Mouse (Mus musculus) gastrocnemius, adult 8-10 months (tissue): Measurements from ENCODE around the gene Bad. TPM values are rescaled to one million over a fixed set of nuclear protein-coding genes. Genes with fewer than 3 reads are reported as not detected.
A peak's percentile ranks its signal among the peaks of the same experiment; 100 is the strongest.
"Not testable (repeated sequence)": the region's sequence is repeated elsewhere in the genome, so short reads cannot be mapped to it uniquely, and the experiment has no call there.

Source experiments
- DNase-seq, 2 experiments: peaks; one replicate each; pipeline ENCODE4 v3.0.0; 2022; ENCODE audit warnings: low spot score in 2 of 2
- total RNA-seq, 4 experiments: library from RNA; stranded (reverse); gene quantifications; 2 replicates each; pipeline ENCODE4 v1.2.4; 2022

The Bad gene
- 10 to 100 TPM in 2 of 4 experiments, 1 to 10 TPM in 2; 8.2 to 11.8 (median 10.6) TPM for total RNA-seq

DNA sequence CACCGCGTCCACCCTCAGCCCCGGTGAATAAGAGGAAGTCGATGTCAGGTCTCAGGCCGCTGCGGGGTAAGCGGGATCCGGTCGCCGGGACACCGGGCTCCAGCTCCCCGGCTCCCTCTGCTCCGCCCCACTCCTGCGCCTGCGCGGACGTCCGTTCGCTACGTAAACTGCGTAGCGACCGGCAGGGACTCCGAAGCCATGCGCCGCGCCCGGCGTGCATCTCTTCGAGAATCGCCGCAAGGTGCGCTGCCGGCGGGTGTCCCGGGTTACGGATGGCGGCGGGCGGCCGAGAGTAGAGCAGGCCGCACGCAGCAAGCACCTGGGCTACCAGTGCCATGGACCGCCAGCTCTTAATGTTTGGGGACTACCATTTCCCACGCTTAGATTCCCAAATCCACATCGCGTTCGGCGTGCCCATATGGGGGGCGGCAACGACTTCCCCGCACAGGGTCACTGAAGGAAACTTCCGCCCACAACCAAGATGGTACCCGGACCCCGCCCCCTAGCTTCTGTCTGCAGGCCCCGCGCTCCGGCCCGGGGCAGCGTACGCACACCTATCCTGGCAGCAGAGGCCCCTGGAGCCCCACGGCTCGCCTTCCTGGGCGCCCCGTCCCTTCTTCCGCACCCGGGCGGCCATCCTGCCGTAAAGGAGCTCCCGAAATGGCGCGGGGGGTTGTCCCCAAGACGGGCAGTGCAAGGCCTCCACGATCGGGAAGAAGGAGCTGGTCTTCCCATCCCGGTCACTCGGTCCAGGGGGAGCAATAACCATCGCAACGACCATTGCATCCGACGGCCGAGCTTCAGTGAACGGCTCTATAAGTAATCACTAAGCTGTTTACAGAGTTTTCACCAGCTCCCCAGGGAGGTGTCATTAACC, at the start of gene Bad:
Gene Bad, plus strand, starts transcription at position 490 of the 877 bp plus-strand sequence.
- peak; percentile 86 to 88 for DNase-seq

DNA sequence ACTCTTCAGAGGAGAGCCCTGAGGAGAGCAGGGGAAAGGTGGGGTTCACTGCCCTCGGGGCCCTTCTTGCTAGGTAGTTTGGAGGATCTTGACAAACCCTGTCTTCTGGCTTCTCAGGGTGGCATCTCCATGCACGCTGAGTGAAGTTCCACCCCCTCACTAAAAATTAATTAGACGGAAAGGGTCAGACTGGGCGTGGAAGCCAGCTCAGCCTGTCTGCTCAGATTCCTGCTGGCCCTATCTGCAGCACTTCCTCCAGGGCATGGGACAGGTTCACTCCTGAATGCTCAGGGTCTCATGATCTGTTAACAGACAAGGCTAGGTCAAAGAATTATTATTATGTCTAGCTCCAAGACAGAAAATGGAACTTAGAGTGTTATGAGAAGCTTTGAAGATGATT, 49.1 kb upstream of the Bad start:
- no peak for DNase-seq

DNA sequence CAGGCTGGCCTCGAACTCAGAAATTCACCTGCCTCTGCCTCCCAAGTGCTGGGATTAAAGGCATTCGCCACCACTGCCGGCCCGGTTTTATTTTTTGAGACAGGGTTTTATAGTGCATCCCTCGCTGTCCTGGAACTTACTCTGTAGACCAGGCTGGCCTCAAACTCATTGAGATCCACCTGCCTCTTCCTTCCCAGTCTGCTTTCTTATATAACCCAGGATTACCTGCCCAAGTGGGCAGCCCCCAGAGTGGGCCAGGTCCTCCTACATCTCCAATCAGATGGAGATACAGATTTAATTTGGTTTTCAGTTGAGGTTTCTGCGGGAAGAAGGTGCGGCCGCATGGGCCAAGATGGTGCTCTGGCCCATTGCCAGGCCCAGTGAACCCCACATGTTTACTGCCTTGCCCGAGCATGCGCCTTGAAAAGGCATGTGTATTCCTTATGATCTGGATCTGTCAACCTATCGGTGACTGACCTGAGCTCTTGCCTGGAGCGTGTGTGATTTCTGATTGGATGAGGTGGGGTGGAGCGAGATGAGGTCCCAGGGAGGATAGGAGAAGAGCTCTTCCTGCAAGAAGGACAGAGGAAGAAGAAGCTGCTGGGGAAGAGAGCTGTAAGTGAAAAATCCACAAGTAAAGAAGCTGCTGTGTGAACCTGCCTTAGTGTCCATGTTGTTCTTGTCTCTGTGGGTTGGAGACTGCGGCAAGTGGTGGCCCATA, 47.8 kb upstream of the Bad start:
- no peak for DNase-seq

DNA sequence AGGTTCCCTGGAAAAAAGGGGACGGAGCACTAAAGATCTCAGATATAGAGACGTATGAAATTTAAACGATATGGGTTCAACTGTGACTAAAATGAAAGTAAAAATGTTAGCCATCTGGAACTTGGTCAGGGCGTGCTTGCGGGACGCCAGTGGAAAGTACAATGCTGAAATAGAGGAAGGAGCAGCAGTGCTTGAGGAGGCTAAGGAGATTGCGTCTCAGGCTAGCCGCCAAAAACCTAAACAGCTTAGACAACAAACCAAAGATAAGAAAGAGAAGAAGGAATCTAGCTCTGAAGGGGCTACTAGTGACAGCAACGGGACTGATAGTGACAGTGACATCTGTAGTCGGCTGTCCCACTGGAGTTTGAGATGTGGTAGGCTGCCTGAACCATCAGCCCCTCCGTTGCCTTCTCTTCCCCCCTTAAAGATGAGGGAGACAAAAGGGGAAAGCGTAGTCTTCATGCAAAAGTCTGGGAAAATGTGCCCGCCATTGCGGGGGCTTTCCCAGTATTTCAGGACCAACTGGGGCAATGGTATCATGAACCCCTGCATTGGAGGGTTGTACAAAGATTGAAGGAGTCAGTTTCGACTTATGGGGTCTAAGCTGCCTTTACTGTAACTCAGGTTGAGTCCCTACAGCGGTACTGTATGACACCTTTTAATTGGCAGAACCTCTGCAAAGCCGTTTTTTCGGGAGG, 45.9 kb upstream of the Bad start:
- not testable (repeated sequence) for DNase-seq

DNA sequence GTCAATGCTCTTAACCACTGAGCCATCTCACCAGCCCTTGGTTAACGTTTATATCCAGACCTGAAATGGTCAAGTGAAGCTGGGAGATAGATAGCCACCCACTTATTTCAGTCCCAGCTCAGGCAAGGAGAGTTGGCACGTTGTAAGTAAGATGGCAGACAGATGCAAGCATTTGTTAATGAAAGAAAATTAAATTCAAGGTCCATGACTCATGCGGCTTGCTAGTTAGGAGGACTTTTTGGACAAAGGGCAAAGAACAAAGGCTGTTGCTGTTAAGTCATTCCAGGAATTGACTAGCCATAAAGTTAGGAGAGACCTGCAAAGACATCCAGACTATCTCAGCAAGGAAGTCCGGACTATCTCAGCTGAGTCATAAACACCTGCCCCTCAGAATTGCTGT, 42.0 kb upstream of the Bad start:
- no peak for DNase-seq

DNA sequence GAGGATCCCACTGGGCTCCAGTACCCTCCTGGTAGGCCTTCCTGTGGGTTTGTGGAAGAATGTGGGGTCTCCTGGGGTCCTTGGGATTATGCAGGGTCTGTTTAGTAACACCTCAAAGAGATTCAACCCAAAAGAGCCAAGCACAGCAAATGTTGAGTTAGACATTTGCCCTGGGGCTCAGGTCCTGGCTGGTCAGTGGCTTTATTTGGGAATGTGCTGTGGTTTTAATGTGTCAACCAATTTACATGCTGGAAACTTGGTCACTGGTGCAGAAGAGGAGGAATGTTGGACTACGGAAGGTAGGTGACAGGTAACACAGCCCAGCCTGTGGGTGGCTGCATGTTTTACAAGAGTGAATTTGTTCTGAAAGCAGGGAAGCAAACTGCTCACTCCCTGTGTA, 38.6 kb upstream of the Bad start:
- DNase-seq, result no peak

DNA sequence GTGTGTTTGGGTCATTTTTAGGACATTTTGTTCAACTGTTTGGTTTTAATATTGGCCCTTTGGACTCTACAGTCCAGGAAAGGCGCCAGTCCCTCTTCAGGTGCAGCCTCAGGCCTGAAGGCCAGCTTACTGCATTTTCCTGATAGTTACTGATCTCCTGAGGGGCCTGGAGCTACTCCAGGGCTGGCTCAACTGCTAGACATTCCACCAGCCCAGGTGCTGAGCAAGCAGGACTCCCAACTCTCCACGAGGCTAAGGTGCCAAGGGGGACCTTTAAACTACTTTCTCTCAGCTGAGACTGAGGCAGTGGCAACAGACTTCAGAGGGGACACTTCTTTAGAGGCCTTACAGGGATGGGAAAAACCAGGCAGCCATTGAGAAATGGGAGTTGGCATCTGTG, 36.8 kb upstream of the Bad start:
- no peak for DNase-seq

DNA sequence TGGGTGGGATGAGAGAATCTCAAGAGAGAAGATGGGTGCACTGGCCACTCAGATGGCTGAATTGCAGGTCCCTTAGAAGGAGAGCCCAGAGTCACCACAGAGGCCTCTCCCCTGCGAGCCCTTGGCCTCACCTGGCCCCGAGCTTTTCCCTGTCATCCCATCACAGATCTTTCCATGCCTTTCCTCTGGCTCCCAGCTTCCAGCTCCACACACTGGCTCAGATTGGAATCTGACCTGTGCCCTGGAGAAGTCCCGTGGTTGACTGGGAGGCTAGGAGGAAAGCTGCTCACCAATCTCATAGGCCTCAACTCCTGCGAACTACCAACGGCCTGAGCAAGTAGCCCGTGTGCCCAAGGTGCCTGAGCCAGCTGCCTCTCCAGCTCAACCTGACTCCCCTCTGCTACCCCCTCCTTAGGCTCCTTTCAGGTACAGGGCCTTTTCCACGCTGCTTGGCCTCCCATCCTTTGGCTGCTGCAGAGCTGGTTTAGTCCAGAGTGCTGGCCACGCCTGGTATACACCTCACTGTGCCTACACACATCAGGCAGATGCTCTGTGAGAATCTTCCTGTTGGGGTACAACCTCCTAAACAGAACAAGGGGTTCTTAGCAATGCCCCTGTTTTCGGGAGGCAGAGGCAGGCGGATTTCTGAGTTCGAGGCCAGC, 36.0 kb upstream of the Bad start:
- no peak for DNase-seq

DNA sequence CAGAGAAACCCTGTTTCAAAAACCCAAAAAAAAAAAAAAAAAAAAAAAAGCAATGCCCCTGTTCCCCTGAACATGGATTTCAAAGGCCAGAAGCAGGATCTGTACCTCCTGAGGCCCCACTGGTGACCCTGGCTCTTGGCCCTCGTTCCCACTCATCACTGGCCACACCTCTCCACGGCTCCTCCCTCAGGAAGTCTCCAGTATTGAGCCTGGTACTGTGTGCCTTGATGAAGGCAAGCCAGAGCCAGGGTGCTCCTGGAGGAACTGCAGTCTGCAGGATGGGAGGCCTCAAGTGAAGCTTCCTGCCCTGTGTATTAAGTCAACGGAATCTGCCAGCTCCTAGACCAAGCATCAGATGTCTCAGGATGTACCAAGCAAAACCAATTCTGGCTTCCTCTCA, 35.5 kb upstream of the Bad start:
- DNase-seq, result no peak

DNA sequence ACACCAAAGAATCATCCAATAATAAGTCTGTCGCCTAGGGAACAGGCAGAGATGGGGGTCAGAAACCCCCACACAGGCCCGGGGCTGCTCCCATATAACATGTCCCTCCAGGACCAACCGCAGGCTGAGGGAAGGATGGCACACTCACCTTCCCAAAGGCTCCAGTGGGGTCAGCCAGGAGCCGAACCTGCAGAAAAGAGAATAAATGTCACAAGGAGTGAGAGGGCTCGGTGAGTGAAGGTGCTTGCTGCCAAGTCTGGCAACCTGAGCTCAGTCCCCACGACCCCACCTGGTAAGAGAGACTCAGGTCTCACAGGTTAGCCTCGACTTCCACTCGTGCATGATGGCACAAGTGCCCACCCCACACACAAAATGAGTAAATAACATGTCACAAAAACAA, 34.6 kb upstream of the Bad start:
- DNase-seq, result no peak

DNA sequence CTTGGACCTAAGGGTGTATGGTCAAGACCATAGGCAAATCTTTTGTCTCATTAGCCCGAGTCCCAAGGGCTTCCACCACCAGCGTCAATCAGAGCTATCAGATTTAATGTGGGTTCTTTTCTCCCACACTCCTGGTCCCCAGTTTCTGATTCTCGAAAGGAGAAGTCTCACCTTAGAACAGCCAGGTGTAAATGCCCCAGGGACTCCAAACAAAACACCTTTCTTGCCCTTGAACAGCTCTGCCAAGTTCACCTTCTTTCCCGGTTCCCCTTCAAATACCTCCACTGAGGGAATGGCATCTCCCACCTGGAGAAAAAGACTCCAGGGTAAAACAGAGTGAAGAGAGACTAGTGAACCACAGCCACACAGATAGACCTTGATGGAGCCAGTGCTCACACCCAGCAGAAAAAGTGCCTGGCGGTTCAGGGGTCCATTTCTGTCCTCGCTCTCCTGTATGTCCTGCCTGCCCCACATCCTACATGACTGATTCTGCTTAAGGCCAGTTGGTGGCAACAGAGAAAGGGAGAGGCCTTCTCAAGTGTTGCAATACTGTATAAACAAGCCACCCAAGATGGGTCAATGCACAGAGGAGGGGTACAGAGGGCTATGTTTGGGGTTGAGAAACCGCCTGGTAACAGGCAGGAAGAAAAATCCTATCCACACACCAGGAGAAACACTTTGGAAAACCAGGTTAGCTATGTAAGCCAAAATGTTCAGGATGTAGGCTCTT, 33.7 kb upstream of the Bad start:
- DNase-seq, result no peak

DNA sequence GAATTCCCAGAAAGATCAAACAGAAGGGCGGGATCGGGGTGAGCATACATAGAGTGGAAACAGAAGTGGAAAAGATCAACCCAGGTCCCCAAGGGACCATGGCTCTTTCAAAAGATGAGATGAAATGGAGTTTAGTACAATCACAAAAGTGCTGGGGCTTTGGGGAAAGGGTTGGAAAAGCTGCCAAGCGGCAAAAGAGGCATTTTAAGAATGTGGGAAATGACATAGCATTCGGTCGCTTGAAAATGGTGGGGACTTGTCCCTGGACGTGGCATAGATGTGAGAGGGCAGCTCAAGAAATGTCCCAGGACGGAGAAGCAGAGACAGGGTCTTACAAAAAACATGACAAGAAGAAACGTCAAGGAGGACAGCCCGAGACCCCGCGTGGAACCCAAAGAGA, 32.6 kb upstream of the Bad start:
- DNase-seq, result no peak

DNA sequence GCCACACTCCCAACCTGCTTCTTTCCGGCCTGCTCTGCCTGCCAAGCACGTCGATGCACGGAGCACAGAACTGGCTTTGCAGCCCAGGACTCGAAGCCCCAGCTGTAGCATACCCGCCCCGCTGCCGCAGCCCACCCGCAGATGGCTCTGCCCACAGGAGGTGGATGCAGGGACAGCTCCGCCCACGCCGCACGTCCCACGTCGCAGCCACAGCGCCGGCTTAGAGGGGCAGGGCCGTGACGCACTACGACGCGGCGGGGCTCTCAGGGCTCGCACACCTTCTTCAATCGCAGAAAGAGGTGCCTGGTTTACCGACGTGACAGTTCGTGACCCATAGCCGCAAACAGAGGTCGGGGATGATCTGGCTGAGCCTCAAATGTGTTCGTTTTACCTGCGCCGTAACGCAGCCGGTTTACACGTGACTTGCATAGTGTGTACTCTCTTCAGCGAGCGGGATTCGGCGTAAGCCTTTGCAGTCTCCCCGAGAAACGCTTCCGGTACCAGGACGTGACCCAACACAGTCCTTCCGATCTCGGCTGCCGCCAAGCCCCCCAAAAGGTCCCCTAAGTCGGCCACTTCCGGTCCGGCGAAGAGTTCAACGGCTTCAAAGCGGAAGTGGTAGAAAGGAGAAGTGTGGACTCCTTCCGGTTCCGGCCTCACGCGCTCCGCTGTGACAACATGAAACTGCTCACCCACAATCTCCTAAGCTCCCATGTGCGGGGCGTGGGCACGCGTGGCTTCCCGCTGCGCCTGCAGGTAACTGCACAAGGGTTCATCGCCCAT, 32.0 kb upstream of the Bad start, which contains the start of the genes Trmt112 and Prdx5:
Gene Trmt112, plus strand, starts transcription at position 192 of the 783 bp plus-strand sequence.
Gene Prdx5, minus strand, starts transcription at position 600 of the 783 bp plus-strand sequence.
- peak; percentile 74 to 87 for DNase-seq

DNA sequence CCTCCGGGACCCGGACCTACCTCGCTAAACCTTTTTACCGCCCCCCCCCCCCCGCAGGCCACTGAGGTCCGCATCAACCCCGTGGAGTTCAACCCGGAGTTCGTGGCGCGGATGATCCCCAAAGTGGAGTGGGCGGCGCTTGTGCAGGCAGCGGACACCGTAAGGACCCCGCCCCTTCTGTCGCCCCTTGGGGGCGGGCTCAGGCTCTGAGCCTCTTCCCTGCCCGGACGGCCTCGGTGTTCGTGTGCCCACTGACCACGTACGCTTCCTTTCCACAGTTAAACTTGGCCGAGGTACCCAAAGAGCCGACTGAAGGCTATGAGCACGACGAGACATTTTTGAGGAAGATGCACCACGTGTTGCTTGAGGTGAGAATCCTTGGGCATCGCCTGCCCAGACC, 31.4 kb upstream of the Bad start:
- DNase-seq, result not testable (repeated sequence)

DNA sequence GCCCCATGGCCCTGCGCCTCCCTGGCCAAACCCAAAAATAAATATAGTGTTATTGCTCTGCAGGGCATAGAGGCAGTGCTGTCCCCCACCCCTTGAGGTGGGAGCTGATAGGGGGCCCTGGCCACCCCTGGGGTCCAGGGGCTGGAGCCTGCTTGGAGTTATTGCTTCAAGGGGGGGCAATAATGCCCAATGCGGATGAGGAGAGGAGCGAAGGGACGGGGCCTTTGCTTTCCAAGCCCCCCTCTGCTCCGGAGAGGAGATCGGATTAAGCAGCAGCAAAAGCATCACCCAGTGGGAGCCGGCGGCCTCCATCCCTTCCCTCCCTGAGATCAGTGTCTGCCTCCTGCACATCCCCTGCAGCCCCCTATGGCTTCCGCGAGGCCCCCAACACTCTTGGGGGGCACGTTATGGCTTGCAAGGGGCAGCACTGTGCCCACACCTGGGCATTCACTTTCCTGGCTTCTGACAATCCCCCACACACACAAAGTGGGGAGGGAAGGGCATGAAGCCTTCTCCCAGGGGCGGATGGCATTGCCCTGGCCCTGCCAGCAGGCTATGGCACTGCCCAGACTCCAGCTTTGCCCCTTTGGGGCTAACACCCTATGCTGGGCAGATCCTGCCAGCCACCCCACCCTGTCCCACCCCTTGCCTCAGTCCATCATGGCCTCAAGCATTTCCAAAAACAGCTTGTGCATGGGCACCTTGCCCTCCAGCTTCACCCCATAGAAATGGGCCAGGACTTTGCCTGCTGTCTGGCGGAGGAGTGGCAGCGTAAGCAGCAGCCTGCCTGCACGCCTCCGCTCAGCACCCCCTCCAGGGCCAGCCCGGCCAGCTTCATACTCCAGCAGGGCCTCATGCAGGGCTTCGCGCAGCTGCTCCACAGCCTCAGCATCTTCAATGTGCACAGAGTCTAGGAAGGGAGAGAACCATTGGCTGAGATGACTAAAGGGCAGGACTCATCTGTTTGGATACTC, 30.3 kb upstream of the Bad start:
- DNase-seq, result no peak

DNA sequence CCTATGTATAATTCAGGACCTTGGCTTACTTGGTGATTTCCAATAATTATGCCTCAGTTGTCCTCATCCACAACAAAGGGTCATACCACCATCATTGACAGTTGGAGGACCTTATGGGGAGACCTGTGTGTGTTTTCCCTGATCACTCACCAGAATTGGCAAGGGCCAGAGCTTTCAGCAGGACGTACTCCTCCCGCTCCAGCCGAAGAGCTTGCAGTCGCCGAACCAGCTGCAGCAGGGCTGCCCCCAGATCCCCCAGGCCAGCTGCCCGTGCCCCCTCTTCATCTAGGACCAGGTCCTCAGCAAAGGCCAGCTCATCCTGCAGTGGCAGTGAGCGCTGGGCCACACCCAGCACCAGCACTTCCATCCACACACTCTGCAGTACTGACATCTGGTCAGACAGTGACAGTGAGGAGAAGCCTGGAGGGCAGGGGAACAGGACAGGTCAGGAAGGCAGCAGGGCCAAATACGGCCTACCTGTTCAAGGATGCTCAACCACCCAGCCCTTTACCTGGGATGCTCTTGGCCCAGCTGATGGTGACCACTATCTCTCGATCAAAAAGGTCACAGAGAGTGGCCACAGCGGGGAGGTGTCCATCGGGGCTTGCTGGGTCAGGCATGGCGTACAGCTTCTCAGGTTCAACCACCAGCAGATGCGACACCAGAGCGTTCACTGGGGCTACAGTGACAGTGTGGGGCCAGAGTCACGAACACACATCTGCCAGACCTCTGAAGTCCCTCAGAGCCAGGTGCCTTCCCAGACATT, 29.3 kb upstream of the Bad start:
- DNase-seq, result no peak

DNA sequence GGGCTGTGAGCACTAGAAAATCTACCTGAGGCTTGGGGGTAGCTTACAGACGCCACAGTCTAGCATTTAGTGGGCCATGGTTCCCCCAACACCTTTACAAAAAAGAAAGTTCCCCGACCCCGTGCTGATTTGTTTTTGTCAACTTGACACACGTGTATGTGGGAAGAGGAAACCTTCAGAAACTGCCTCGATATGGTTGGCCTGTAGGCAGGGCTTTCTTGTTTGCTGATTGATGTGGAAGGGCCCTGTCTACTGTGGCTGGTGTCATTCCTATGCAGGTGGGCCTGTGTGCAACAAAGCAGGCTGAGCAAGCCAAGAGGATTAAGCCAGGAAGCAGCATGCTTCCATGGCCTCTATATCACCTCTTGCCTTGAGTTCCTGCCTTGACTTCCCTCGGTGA, 28.6 kb upstream of the Bad start:
- DNase-seq, result no peak

DNA sequence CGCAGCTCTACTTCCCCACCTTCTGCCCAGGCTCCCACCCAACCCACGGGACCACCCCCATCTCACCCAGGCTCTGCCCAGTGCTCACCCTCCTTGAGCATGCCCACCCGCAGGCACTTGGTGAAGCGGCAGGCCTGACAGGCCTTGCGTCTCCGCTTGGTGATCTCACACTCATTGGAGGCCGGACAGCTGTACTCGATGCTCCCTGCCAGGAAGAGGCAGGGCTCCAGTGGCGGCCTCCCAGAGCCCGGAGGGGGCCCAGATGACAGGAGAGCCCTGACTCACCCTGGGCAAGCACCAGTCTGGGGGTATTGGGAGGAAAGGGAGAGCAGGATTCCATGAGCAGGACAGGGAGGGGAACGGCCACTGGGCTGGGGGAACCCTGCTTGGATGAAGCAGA, 27.7 kb upstream of the Bad start:
- DNase-seq, result no peak
